Mouse (Mus musculus): ENCODE results near the gene Edil3. TPM values are rescaled to one million over a fixed set of nuclear protein-coding genes. Genes with fewer than 3 reads are reported as not detected.

Gene Edil3
- polyA plus RNA-seq, 1 experiment from 2014 or later = 5.6 TPM

DNA sequence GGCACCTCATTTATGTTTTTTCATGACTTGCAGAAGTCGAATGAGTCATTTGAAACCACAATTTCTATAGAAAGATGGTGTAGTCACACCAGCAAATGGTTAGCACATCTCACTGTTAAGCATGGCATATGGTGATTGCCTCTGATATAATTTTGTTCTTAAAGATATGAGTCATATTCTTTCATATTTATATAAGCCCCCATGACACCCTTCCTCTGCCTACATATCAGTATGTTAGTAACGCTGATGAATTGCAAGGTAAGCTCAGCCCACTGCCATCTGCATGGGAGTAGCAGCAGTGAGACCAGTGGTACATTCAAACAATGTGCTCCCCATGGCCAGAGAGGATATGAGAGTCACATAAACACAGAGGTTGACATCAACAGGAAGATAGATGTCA is 503.0 kb downstream of the Edil3 start:
- Histone ChIP-seq H3K4me1 (ENCODE audit: insufficient read depth, low read length) (no peaks in the 10 kb centered on the region), H3K27me3 (ENCODE audit: insufficient read depth, low read length) (no peaks in the 10 kb centered on the region), H3K9ac (replicated peaks; ENCODE audit: low read length) (no peak overlapping the region), H3K36me3 (ENCODE audit: insufficient read depth, low read length) (no peaks in the 10 kb centered on the region), H3K9me3 (ENCODE audit: low read length) (no peaks in the 10 kb centered on the region), H3K4me2 (replicated peaks; ENCODE audit: low read depth, low read length) (no peak overlapping the region), H3K4me3 (ENCODE audit: low read length) (no peak overlapping the region), H3K27ac (ENCODE audit: low read length) (no peak overlapping the region)
- 79% methylated on average over 2 of the region's 2 CpGs for WGBS
- ATAC-seq (ENCODE audit: low FRiP score, low TSS enrichment) = no peak

DNA sequence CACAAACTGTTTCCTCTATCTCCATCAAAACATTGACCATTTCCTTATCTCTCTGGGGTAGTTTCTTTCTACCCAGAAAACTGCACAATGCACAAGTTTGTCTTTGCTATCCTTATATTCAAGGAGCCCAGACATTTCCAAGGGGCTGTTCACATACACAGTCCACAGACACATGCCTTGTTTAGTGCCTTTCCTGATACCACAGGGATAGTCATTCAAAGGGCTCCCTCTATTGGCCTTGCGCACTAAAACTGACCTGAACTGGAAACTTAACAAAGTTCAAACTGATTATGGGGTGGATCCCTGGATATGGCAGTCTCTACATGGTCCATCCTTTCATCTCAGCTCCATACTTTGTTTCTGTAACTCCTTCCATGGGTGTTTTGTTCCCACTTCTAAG is 513.2 kb downstream of the Edil3 start:
- Histone ChIP-seq H3K36me3 (ENCODE audit: insufficient read depth, low read length) (no peaks in the 10 kb centered on the region), H3K27me3 (ENCODE audit: insufficient read depth, low read length) (no peaks in the 10 kb centered on the region), H3K4me2 (replicated peaks; ENCODE audit: low read depth, low read length) (no peak overlapping the region), H3K27ac (ENCODE audit: low read length) (no peak overlapping the region), H3K4me1 (ENCODE audit: insufficient read depth, low read length) (peaks cover 4% of the 10 kb centered on the region; the same call in 1 of the 2 replicates), H3K9me3 (ENCODE audit: low read length) (no peaks in the 10 kb centered on the region), H3K9ac (replicated peaks; ENCODE audit: low read length) (no peak overlapping the region), H3K4me3 (ENCODE audit: low read length) (no peak overlapping the region)
- ATAC-seq (ENCODE audit: low FRiP score, low TSS enrichment) = no peak; the same call in 1 of the 2 replicates
- WGBS = 53% methylated on average over 1 of the region's 1 CpGs

GRCm38 (mm10) chr13:89335908-89336579 is 514.8 kb downstream of the Edil3 start:
- peaks cover 4% of the 10 kb centered on the region; the same call in 1 of the 2 replicates for H3K4me1 ChIP-seq (ENCODE audit: insufficient read depth, low read length)
- H3K36me3 ChIP-seq (ENCODE audit: insufficient read depth, low read length) = no peaks in the 10 kb centered on the region
- H3K9ac ChIP-seq (replicated peaks; ENCODE audit: low read length) = no peak overlapping the region
- no peaks in the 10 kb centered on the region for H3K9me3 ChIP-seq (ENCODE audit: low read length)
- H3K27me3 ChIP-seq (ENCODE audit: insufficient read depth, low read length) = no peaks in the 10 kb centered on the region
- 46% methylated on average over 7 of the region's 7 CpGs for WGBS
- no peak overlapping the region for H3K4me3 ChIP-seq (ENCODE audit: low read length)
- no peak overlapping the region for H3K4me2 ChIP-seq (replicated peaks; ENCODE audit: low read depth, low read length)
- ATAC-seq (ENCODE audit: low FRiP score, low TSS enrichment) = no peak
- no peak overlapping the region for H3K27ac ChIP-seq (ENCODE audit: low read length)

DNA sequence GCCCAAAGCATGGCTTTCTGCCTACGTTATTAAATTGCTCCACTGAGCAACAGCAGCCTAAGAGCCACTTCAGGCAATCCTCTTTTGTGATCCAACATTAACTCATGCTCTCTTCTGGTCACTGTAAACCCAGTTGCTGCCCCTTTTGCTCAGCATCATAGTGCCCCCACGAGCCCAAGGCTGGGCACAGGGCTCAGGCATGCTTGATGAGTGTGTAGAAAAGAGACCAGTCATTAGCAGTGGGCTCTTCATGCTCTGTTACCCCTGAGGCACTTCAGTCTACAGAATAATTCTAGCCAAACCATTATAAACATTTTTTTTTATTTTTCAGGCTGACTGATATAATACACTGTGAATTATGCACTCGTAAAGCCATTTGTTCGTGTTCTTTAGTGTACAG is 517.8 kb downstream of the Edil3 start:
- 52% methylated on average over 4 of the region's 4 CpGs for WGBS
- no peak overlapping the region for H3K4me3 ChIP-seq (ENCODE audit: low read length)

DNA sequence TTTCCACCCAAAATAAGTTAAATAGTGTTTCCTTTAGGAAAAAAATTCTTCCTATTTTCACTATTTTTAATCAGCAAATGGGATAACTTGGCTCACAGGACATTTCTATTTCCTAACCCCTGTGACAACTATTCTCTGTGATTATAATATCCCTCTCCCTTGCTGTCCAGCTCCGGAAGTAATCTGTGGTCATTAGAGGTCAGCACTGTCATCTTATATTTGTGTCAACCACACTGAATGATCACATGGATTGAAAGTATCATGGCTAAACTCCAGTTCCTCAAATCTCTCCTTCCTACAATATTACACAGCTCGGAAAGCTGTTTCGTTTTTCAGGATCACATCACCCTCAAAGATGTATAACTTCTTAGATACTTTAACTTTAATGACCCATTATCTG is 518.5 kb downstream of the Edil3 start:
- no peak overlapping the region for H3K4me3 ChIP-seq (ENCODE audit: low read length)
- no peak overlapping the region for H3K4me2 ChIP-seq (replicated peaks; ENCODE audit: low read depth, low read length)
- 87% methylated on average over 3 of the region's 3 CpGs for whole genome bisulfite sequencing
- H3K36me3 ChIP-seq (ENCODE audit: insufficient read depth, low read length) = no peaks in the 10 kb centered on the region
- H3K4me1 ChIP-seq (ENCODE audit: insufficient read depth, low read length) = peaks cover 4% of the 10 kb centered on the region; the same call in 1 of the 2 replicates
- 0 out of 2 replicates have a peak, but pooled peaks cover 3% of the 10 kb centered on the region for H3K9me3 ChIP-seq (ENCODE audit: low read length)
- no peaks in the 10 kb centered on the region for H3K27me3 ChIP-seq (ENCODE audit: insufficient read depth, low read length)
- H3K9ac ChIP-seq (replicated peaks; ENCODE audit: low read length) = no peak overlapping the region
- H3K27ac ChIP-seq (ENCODE audit: low read length) = no peak overlapping the region
- ATAC-seq (ENCODE audit: low FRiP score, low TSS enrichment) = no peak

More for the DNA sequence above, 517.8 kb downstream of the Edil3 start:
- H3K4me1 ChIP-seq (ENCODE audit: insufficient read depth, low read length) = peaks cover 4% of the 10 kb centered on the region; the same call in 1 of the 2 replicates
- no peak overlapping the region for H3K4me2 ChIP-seq (replicated peaks; ENCODE audit: low read depth, low read length)
- H3K27me3 ChIP-seq (ENCODE audit: insufficient read depth, low read length) = no peaks in the 10 kb centered on the region
- H3K9me3 ChIP-seq (ENCODE audit: low read length) = 0 out of 2 replicates have a peak, but pooled peaks cover 3% of the 10 kb centered on the region
- ATAC-seq (ENCODE audit: low FRiP score, low TSS enrichment) = peak; percentile 73; the same call in 1 of the 2 replicates
- H3K27ac ChIP-seq (ENCODE audit: low read length) = no peak overlapping the region
- H3K36me3 ChIP-seq (ENCODE audit: insufficient read depth, low read length) = no peaks in the 10 kb centered on the region
- H3K9ac ChIP-seq (replicated peaks; ENCODE audit: low read length) = no peak overlapping the region

DNA sequence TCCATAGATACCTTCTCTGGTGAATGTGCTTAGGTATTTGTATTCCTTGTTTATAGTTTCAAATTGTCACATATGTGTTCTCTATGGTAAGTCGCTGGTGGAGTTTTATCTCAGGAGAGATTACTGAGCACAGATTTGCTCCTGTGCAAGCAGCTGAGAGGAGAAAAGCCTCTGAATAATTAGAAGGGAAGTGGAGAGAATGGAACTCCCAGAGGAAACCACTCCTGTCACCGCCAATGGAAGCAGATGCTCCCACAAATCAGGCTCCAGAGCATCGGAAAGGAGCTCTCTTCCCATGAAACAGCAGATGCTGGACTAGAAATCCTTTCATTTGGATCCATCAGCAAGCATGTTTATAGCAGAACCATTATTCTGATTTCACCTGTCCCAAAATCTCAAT is 534.0 kb downstream of the Edil3 start:
- H3K9me3 ChIP-seq (ENCODE audit: low read length) = no peaks in the 10 kb centered on the region
- no peaks in the 10 kb centered on the region for H3K27me3 ChIP-seq (ENCODE audit: insufficient read depth, low read length)
- no peak overlapping the region for H3K27ac ChIP-seq (ENCODE audit: low read length)
- H3K9ac ChIP-seq (replicated peaks; ENCODE audit: low read length) = no peak overlapping the region
- H3K4me2 ChIP-seq (replicated peaks; ENCODE audit: low read depth, low read length) = no peak overlapping the region
- ATAC-seq (ENCODE audit: low FRiP score, low TSS enrichment) = no peak
- H3K4me3 ChIP-seq (ENCODE audit: low read length) = no peak overlapping the region
- no peaks in the 10 kb centered on the region for H3K36me3 ChIP-seq (ENCODE audit: insufficient read depth, low read length)
- no peaks in the 10 kb centered on the region for H3K4me1 ChIP-seq (ENCODE audit: insufficient read depth, low read length)
- WGBS = 58% methylated on average over 3 of the region's 3 CpGs

DNA sequence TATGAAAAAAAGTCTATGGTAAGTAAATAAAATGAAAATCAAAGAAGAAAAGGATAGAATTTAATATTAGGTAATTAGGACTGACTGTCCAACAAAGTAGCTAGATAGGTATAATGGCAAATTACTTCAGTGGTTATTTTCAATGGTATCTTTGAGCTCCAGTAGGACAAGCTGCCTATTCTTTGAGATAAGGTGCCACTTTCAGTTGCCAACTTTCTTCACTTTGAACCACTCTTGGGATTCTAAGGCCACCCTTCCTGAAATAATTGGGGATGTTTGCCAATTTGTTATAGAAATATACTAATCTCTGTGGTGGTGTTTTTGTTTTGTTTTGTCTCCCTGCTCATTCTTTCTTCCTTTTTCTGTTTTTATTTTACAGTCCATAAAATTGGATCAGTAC is 537.1 kb downstream of the Edil3 start:
- no peak for ATAC-seq (ENCODE audit: low FRiP score, low TSS enrichment)
- Histone ChIP-seq H3K36me3 (ENCODE audit: insufficient read depth, low read length) (no peaks in the 10 kb centered on the region), H3K9me3 (ENCODE audit: low read length) (no peaks in the 10 kb centered on the region), H3K9ac (replicated peaks; ENCODE audit: low read length) (no peak overlapping the region), H3K4me3 (ENCODE audit: low read length) (no peak overlapping the region), H3K4me1 (ENCODE audit: insufficient read depth, low read length) (no peaks in the 10 kb centered on the region), H3K4me2 (replicated peaks; ENCODE audit: low read depth, low read length) (no peak overlapping the region), H3K27me3 (ENCODE audit: insufficient read depth, low read length) (no peaks in the 10 kb centered on the region), H3K27ac (ENCODE audit: low read length) (no peak overlapping the region)

DNA sequence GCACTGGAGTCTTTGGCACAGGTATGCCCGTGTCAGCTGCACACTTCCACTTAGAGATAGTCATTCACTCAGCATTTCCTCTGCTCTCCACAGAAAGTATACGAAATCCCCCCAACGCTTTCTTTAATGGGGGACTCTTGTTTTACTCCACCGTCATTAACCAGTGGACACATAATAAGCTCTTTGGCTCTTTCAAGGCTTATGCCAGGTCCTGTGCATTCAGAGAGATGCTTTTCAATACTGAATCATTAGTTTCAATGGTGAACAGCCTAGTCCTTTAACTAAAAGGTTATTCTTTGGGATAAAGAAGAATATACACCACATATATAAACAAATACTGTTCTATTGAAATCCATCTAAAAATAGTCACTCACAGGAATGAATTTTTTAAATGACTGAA is 541.0 kb downstream of the Edil3 start:
- no peaks in the 10 kb centered on the region for H3K4me1 ChIP-seq (ENCODE audit: insufficient read depth, low read length)
- ATAC-seq (ENCODE audit: low FRiP score, low TSS enrichment) = no peak
- no peak overlapping the region for H3K27ac ChIP-seq (ENCODE audit: low read length)

GRCm38 (mm10) chr13:89371253-89371652 is 550.0 kb downstream of the Edil3 start:
- no peaks in the 10 kb centered on the region for H3K4me1 ChIP-seq (ENCODE audit: insufficient read depth, low read length)
- H3K4me2 ChIP-seq (replicated peaks; ENCODE audit: low read depth, low read length) = no peak overlapping the region
- no peaks in the 10 kb centered on the region for H3K36me3 ChIP-seq (ENCODE audit: insufficient read depth, low read length)
- no peaks in the 10 kb centered on the region for H3K9me3 ChIP-seq (ENCODE audit: low read length)
- no peak overlapping the region for H3K9ac ChIP-seq (replicated peaks; ENCODE audit: low read length)
- H3K4me3 ChIP-seq (ENCODE audit: low read length) = no peak overlapping the region
- no peak for ATAC-seq (ENCODE audit: low FRiP score, low TSS enrichment)
- no peaks in the 10 kb centered on the region for H3K27me3 ChIP-seq (ENCODE audit: insufficient read depth, low read length)
- no peak overlapping the region for H3K27ac ChIP-seq (ENCODE audit: low read length)

More for the DNA sequence above, 541.0 kb downstream of the Edil3 start:
- Histone ChIP-seq H3K9me3 (ENCODE audit: low read length) (no peaks in the 10 kb centered on the region), H3K4me3 (ENCODE audit: low read length) (no peak overlapping the region), H3K36me3 (ENCODE audit: insufficient read depth, low read length) (no peaks in the 10 kb centered on the region), H3K9ac (replicated peaks; ENCODE audit: low read length) (no peak overlapping the region), H3K27me3 (ENCODE audit: insufficient read depth, low read length) (no peaks in the 10 kb centered on the region), H3K4me2 (replicated peaks; ENCODE audit: low read depth, low read length) (no peak overlapping the region)
- WGBS = 86% methylated on average over 4 of the region's 4 CpGs

DNA sequence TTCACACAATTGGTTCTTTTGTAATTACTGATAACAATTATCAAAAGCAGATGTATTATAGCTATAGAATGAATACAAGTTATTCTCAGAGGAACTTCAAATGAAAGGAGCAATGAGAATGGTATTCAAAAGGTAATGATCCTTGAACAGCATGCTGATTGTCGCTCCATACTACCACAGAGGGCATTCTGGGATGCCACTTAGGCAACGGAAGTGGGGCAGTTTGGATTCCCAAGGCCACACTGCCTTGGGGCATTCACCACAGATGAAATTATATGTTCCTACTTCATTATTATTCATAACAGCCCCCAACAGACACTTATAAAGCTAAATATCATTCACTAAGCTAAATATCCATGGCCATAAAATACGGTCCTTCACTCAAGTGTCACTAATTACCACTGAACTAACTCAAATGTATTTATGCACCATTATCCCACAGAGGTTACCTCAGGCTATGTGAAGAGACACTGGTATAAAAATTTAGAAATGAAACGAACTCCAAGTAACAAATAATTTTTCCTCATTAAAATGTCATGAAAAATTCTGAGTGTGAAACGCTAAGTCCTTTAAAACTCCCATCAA is 550.5 kb downstream of the Edil3 start:
- Histone ChIP-seq H3K4me3 (ENCODE audit: low read length) (no peak overlapping the region), H3K9ac (replicated peaks; ENCODE audit: low read length) (no peak overlapping the region), H3K4me1 (ENCODE audit: insufficient read depth, low read length) (no peaks in the 10 kb centered on the region), H3K27me3 (ENCODE audit: insufficient read depth, low read length) (no peaks in the 10 kb centered on the region), H3K4me2 (replicated peaks; ENCODE audit: low read depth, low read length) (no peak overlapping the region), H3K36me3 (ENCODE audit: insufficient read depth, low read length) (no peaks in the 10 kb centered on the region), H3K27ac (ENCODE audit: low read length) (no peak overlapping the region), H3K9me3 (ENCODE audit: low read length) (no peaks in the 10 kb centered on the region)
- 72% methylated on average over 5 of the region's 5 CpGs for WGBS
- ATAC-seq (ENCODE audit: low FRiP score, low TSS enrichment) = no peak

All from kidney, embryonic 16.5 days (tissue).